Mouse (Mus musculus) gastrocnemius, postnatal 4 days (tissue): Measurements from ENCODE around the gene Emc7. TPM values are rescaled to one million over a fixed set of nuclear protein-coding genes. Genes with fewer than 3 reads are reported as not detected.
A peak's percentile ranks its signal among the peaks of the same experiment; 100 is the strongest.

Experiments
- DNase-seq, 2 experiments: peaks; one replicate each; pipeline ENCODE4 v3.0.0; 2021 to 2022; ENCODE audit warnings: low spot score in 2 of 2, mixed read lengths in 2 of 2
- total RNA-seq, 2 experiments: library from RNA; stranded (reverse); gene quantifications; 2 replicates each; pipeline ENCODE4 v1.2.3; 2021

Emc7 gene
- total RNA-seq, 2 experiments from 2014 or later = 15.1 to 16.7 TPM

DNA sequence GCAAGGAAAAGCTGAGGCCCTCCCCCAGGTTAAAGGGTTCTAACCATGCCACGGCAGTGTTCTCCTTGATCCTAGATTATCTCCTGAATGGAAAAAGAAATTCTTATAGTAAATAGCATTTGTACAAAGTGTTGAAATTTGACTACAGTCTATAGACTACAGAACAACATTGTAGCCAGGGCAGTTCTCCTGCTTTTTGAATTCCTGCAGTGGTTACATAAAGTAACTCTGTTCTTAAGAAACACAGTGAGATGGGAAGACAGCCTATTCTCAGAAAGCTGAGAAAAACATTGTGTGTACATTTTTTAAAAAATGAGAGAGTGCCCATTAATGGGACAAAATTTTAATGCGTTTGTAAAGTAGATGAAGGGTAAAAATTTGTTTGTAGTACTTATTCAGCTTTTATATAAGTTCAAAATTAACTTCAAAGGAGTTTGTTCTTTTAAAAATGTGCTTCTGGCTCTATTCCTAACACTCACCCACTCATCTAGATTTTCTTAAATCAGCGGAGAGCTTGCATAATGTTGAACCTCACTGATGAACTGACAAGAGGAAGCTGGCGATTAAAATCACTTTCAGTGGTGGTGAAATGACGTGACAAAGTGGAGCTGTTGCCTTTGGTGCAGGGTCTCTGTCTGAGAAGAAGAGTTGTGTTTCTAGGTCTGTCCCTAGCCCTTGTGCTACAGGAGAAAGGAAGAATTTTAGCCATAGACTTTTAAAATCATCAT lies 20.4 kb downstream of the Emc7 start:
- no peak for DNase-seq

- no peak for DNase-seq
These were observed 21.8 kb downstream of the Emc7 start for GRCm38 (mm10) chr2:112476554-112476953.

DNA sequence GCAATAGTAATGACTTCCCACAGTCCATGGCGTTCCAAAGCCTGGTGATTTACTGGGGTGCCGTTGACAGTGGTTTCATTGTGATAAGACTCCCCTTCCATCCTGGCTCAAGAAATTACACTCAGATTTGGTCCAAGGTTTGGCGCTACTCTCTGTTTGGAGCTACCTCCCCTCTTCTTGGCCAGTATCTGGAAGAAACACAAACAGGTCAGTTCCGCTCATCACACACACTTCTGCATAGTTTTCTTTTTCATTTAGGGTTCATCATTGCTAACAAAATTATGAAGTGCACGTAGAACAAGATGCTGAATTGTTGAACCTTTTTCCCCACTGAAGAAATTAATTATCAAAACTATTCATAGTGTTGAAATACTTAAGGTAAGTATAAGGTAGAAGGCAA lies 25.9 kb downstream of the Emc7 start, which contains the start of gene Chrm5:
Gene Chrm5, minus strand, starts transcription at position 101 of the 400 bp plus-strand sequence.
- DNase-seq = no peak

GRCm38 (mm10) chr2:112481564-112481963 lies 26.8 kb downstream of the Emc7 start:
- no peak for DNase-seq

DNA sequence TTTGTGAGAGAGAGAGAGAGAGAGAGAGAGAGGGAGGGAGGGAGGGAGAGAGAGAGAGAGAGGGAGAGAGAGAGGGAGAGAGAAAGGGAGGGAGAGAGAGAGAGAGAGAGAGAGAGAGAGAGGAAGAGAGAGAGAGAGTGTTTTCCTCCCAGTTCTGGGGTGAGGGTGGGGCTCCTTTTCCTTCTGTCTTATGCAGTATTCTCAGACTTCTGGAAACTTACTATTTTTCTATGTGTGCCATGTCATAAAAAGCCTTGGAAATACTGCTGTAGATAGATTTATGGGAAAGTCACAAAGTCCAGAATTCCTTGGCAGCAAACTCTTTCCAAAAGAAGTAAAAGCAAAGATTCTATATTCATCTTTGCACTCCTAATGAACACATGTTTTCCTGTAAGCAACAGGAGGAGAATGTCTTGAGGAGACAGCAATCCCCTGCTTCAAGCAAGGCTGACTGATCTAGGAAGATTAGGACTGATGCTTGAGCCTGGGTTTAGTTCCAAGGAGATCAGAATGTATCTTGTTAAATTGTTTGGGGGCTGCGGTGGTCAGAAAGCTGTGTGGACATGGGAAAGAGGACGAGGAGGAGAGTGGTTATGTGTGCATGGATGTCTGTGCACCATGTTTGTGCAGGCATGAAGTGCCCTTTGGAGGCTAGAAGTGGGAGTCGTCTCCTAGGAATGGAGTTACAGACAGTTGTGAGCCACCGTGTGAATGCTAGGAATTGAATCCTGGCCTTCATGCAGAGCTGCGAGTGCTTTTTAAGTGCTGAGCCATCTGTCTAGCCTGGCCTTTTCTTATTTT lies 27.9 kb downstream of the Emc7 start:
- DNase-seq = no peak

DNA sequence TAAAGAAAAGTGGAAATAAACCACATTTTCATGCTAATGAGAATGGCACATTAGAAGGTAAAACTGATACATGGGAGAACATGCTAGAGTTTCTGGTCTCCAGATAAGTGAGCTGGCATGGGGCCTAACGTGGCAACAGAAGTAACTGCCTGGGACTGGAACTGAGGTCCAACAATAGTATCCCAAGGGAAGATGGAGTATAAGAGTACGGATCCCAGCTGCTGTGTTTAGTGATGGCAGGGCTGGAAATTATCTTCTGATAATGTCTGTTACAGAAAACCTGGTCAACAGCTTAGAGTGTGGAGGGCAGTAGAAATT lies 28.5 kb downstream of the Emc7 start:
- DNase-seq = no peak

GRCm38 (mm10) chr2:112484886-112485285 lies 30.1 kb downstream of the Emc7 start:
- no peak for DNase-seq

GRCm38 (mm10) chr2:112490483-112491196 lies 35.8 kb downstream of the Emc7 start:
- no peak for DNase-seq

DNA sequence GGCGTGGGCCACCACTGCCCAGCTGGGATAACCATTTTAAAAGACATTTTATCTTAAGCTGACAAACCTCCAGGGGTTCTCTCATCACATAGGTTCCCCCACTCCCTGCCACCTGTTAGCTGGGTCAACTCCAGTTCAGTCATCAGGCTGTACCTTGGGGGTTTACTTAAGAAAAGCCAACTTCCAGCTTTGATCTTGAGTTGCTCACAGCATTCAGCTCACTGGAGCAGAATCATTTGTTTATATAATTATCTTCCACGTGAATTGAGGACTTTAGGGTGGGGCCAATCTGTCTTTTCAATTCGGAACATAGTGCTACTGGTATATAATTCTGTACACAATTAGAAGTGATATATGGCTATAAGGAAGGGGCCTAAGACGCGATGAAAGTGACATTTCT lies 36.8 kb downstream of the Emc7 start:
- no peak for DNase-seq

- no peak for DNase-seq
These were observed 37.6 kb downstream of the Emc7 start for GRCm38 (mm10) chr2:112492431-112492855.

DNA sequence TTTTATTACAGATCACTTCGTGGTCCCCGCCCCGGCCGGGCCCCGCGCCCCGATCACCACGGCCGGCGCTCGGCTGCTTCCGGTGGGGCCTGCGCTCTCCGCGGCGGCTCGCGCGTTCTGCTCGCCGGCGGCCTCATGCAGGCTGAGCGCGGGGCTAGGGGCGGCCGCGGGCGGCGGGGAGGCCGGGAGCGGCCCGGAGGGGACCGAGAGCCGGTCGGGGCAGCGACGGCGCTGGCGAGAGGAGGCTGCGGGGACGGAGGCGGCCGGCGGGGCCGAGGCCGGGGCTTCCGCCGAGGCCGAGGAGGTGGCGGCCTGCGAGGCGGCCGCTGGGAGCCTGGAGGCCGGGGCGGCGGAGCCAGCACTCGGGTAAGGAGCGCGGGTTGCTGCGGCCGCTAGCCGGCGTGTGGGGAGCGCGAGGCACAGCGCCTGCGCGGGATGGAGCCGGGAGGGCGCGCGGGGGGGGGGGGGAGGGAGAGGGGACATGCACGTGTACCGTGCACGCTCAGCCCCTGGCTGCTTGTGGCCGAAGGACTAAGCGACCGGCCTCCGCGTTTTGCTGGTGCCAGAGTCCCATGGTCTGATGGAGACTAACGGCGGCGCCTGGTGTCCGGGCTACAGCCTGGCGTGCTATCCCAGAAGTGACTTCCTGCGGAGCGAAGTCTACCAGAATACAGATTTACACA lies 38.2 kb downstream of the Emc7 start, which contains the start of gene Aven:
Gene Aven, plus strand, starts transcription at position 109 of the 683 bp plus-strand sequence.
- DNase-seq = peak; percentile 75 to 85

DNA sequence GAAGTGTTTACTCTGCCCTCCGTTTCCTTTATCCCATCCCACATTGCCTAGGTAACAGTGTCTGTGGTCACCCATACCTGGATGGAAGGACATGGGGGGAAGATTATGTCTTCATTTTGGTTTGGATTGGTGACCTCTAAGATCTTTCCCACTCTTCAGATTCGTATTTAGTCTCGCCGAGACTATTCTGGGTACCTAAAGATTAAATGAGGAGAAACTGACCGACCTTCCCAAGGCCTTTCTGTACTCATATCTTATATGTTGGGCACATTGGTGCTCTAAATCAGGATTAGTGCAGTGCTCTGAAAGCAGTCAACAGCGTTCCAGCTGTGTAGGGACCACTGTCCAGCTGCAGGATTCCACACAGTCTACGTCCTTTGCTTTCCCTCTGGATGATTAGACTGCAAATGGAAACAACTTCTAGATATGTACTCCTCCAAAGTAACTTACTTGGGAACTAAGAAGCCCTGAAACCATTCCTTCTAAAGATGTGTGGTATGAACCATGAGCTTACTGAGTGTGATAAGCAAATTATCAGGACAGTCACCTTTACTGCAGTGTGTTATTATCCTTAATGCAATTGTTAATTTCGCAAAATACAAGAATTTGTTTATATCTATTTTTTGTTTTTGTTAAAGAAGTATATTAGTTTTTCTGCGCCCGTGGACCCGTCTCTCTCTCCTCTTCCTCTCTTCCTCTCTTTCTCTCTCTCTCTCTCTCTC lies 38.9 kb downstream of the Emc7 start:
- no peak for DNase-seq

DNA sequence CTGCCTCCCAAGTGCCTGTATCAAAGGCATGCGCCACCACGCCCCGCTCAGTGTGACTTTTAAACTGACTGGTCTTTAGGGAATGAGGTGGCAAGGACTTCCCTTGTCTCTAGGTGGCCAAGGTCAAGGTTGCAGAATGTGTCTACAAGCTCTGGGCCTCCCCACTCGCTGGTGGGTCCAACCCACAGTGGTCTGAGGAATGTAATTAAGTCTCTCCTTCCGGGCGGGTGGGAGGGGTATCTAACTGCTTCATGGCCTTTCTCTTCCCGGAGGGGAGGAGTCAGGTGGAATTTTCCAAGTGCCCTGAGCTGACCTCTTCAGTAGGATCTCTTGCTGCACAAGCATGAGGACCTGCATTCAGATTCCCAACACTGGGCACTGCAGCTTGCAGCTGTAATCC lies 43.1 kb downstream of the Emc7 start:
- DNase-seq = no peak

DNA sequence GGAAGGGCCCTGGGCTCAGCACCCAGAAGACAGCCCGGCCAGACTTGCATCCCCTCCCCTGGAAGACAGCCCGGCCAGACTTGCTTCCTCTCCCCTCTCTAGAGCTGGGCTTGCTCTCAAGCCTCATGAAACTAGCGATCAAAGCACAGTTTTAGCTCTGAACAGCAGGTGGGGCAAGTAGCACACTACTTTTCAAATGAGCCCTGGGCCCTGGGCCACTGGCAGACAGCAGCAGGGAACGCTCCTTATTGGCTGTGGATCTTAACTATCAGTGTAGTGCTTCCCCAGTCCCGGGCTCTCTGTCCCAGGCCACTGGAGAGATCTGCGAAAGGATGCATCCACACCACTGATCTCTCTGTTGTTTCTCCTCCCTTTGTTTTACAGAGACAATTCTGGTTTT lies 46.4 kb downstream of the Emc7 start:
- DNase-seq = peak; percentile 55 to 77

GRCm38 (mm10) chr2:112503978-112504377 lies 49.2 kb downstream of the Emc7 start:
- DNase-seq = no peak

DNA sequence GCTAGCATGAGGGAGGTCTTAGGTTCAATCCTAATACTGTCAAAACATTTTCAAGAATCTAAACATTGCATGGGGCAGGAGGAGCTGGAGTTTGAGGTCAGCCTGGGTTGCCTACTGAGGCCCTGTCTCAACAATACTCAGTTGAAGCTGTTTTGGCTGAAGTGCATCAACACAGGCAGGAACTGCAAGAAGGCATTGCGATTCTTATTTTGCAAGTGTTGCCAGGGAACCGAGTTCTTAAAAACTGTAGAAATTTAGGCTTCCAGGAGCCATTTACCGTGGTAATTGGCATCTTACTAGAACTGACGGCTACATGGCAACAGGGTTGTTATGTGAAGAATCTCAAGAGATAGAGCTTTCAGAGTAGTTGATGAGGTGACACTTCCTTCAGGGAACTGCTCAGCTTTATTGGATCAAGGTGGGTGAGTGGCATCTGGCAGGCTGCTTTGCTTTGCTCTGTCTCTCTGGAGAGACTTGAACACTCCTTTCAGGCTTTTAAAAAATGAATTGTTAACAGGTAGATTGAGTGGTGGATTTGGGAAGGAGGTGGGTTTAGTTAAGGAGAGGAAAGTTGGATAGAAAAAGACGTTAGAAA lies 52.1 kb downstream of the Emc7 start:
- DNase-seq = no peak

DNA sequence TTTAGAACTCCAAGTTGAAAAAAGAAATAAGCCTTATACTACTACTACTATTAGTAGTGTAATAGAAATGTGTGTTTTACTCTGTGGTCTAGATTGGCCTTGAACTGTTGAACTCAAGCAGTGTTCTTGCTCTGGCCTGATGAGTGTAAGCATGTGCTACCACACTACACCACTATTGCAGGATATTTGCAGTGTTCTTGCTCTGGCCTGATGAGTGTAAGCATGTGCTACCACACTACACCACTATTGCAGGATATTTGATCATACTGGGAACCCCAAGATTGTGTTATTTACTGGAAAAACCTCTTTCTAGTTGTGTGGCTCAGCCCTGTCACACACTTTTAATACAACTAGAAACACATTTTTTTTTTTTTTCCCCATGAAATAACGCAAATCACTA lies 52.6 kb downstream of the Emc7 start:
- no peak for DNase-seq

- DNase-seq = no peak
These were observed 55.3 kb downstream of the Emc7 start for GRCm38 (mm10) chr2:112510140-112510539.

GRCm38 (mm10) chr2:112513036-112513435 lies 58.2 kb downstream of the Emc7 start:
- DNase-seq = no peak

DNA sequence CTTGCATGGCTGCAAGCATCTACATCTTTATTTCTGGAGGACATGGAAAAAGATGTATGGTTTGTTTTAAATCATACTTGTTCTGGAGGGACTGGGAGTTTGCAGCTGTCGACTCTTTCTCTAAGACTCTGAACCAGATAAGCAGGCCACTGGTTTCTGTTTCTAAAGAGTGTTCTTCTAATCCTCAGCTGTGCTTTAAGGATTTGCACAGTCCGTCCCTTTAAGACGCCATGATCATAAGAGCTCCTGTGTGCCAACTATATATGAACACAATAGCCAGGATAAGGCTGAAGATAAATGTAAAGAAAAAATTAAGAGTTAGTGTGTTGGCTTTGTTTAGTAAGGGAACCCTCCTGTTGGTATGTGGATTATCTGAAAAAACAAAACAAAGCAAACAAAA lies 61.9 kb downstream of the Emc7 start:
- no peak for DNase-seq
